ENCODE assay signal across 19 mouse cellular contexts in genomic region chr7:115073406-115073805, GRCm38 (mm10).
"Had no signal": no experiment of that assay in that cellular context is flagged by ENCODE, and none has a peak within 500 bp of the region (broad histone marks: within the 10 kb centered on the region; RNA-seq: fewer than 3 reads in every experiment).

No protein-coding gene starts in this region.

- H3K4me3 ChIP-seq: megakaryocyte, embryonic 14.5 days; midbrain, embryonic 10.5 days; midbrain, embryonic 13.5 days; myocyte; neural tube, embryonic 13.5 days; neural tube, embryonic 15.5 days had no signal

- H3K27me3 ChIP-seq: midbrain, embryonic 13.5 days had no signal

- H3K4me2 ChIP-seq: lung, embryonic 14.5 days; midbrain, embryonic 13.5 days; neural tube, embryonic 13.5 days; neural tube, embryonic 15.5 days had no signal

- H3K9ac ChIP-seq: liver, embryonic 14.5 days; lung, embryonic 14.5 days; midbrain, embryonic 13.5 days; neural tube, embryonic 13.5 days; neural tube, embryonic 15.5 days had no signal

- H3K9me3 ChIP-seq: megakaryocyte, embryonic 14.5 days; midbrain, embryonic 10.5 days; midbrain, embryonic 13.5 days; neural tube, embryonic 13.5 days; neural tube, embryonic 15.5 days had no signal

- DNase-seq: lung, adult 18-20 months; lung, embryonic 14.5 days; lung, postnatal 10 days; retina, postnatal 1 day; right cerebral cortex, adult 18-20 months; right cerebral cortex, postnatal 25 days; right cerebral cortex, postnatal 4 days; spleen, adult 18-20 months; thymus, adult 18-20 months; thymus, postnatal 14 days; thymus, postnatal 36 days had no signal

- ATAC-seq: midbrain, embryonic 13.5 days; midbrain, embryonic 16.5 days had no signal

- H3K4me1 ChIP-seq: midbrain, embryonic 10.5 days; midbrain, embryonic 13.5 days; neural tube, embryonic 13.5 days; neural tube, embryonic 15.5 days had no signal

- H3K36me3 ChIP-seq: midbrain, embryonic 10.5 days; midbrain, embryonic 13.5 days; neural tube, embryonic 13.5 days; neural tube, embryonic 15.5 days had no signal

- H3K27ac ChIP-seq: liver, embryonic 14.5 days; midbrain, embryonic 10.5 days; midbrain, embryonic 13.5 days; neural tube, embryonic 13.5 days; neural tube, embryonic 15.5 days had no signal
